Comparison of ENCODE assay signal across 10 mouse cellular contexts in the genomic region with DNA sequence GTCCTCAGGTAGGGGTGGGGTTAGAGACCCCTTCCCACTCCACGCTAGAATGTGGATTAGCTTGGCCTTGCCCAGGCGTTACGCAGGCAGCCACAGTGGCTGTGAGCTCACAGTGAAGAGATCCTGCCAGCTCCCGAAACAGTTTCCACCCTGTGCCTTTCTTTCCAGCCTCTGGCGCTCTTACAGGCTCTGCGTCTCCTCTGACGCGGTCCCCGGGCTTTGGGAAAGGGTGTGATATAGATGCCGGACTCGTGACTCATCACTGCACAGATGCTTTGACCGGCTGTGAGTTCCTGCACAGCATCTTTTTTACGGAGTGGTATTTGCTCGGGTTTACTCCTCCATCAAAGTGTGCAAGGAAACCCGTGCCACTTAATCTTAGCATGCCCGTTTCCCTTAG. TPM values are rescaled to one million over a fixed set of nuclear protein-coding genes. Genes with fewer than 3 reads are reported as not detected.
DNase-seq lines count a peak whose midpoint lies in the region; TF ChIP-seq lines count a peak whose summit lies in the region.
"Had no signal": no experiment of that assay in that cellular context is flagged by ENCODE, and none has a peak within 500 bp of the region (broad histone marks: within the 10 kb centered on the region; RNA-seq: fewer than 3 reads in every experiment).

No protein-coding gene starts in this region.

- DNase-seq in testis, postnatal 14 days (ENCODE audit: low spot score): no peak
- DNase-seq in frontal cortex, postnatal 36 days (ENCODE audit: low spot score in 2 of 2): peak; percentile 70 to 75
- peak; percentile 79 for DNase-seq in layer of hippocampus, adult 9-11 months
- DNase-seq in telencephalon, adult 2 months (ENCODE audit: low read depth, low spot score): peak; percentile 72
- no peak for DNase-seq in ovary, adult 18-20 months (ENCODE audit: low spot score)
- no peak for DNase-seq in lung, postnatal 14 days
- no peak for DNase-seq in adrenal gland, adult 2 months

- peaks cover 4% of the 10 kb centered on the region for H3K4me1 ChIP-seq in testis, adult 2 months (ENCODE audit: control insufficient read depth, insufficient read depth, low read length)
- H3K4me1 ChIP-seq: limb, embryonic 12.5 days had no signal

- H3K27ac ChIP-seq in testis, adult 2 months (ENCODE audit: control insufficient read depth, insufficient read depth, low read depth, low read length): no peak overlapping the region
- H3K27ac ChIP-seq: limb, embryonic 12.5 days; neural tube, embryonic 15.5 days had no signal

- no peak for TF ChIP-seq CTCF in testis, adult 2 months (IDR thresholded peaks at IDR 0.05; ENCODE audit: control insufficient read depth, insufficient read depth, insufficient replicate concordance, low read depth, low read length)

- peak overlapping the region; percentile 64 for H3K4me3 ChIP-seq in testis, adult 2 months (ENCODE audit: control insufficient read depth, low read depth, low read length)
- H3K4me3 ChIP-seq: limb, embryonic 12.5 days; neural tube, embryonic 15.5 days had no signal

- no peaks in the 10 kb centered on the region for H3K27me3 ChIP-seq in testis, adult 2 months (ENCODE audit: control insufficient read depth, insufficient read depth, low read length)
- H3K27me3 ChIP-seq: limb, embryonic 12.5 days; neural tube, embryonic 15.5 days had no signal

- no peaks in the 10 kb centered on the region for H3K36me3 ChIP-seq in testis, adult 2 months (ENCODE audit: control insufficient read depth, insufficient read depth, low read length)
- H3K36me3 ChIP-seq: limb, embryonic 12.5 days; neural tube, embryonic 15.5 days had no signal

- no peak; the same call in 1 of the 2 replicates for TF ChIP-seq POLR2A in testis, adult 2 months (IDR thresholded peaks at IDR 0.05; ENCODE audit: control insufficient read depth, low read depth, low read length)

RNA-seq across cellular contexts. Expression of a gene that starts 46.6 kb away (rescaled TPM):
- 0.58 and 0.66 TPM in 2 replicates for polyA plus RNA-seq in testis, adult 2 months (2012; rRNA removed)
- total RNA-seq in adrenal gland, adult 2 months (2021): 10 to 100 TPM; 10.1 to 26.8 TPM
- 11.9 and 18.5 TPM in 2 replicates for polyA plus RNA-seq in adrenal gland, adult 2 months (2012; rRNA removed)

Comparison
In these comparisons a context has a peak if more than half of its experiments do, and no peak if none do; other contexts are left out.
1. DNase-seq: peak in frontal cortex, postnatal 36 days (2 of 2), layer of hippocampus, adult 9-11 months (single experiment) and telencephalon, adult 2 months (single experiment); none in testis, postnatal 14 days (single experiment), ovary, adult 18-20 months (single experiment), lung, postnatal 14 days (single experiment) and adrenal gland, adult 2 months (single experiment).